Mouse (Mus musculus): ENCODE data around the gene C130050O18Rik. TPM values are rescaled to one million over a fixed set of nuclear protein-coding genes. Genes with fewer than 3 reads are reported as not detected.

Gene C130050O18Rik
- polyA plus RNA-seq, 1 experiment, result 0.20 TPM

DNA sequence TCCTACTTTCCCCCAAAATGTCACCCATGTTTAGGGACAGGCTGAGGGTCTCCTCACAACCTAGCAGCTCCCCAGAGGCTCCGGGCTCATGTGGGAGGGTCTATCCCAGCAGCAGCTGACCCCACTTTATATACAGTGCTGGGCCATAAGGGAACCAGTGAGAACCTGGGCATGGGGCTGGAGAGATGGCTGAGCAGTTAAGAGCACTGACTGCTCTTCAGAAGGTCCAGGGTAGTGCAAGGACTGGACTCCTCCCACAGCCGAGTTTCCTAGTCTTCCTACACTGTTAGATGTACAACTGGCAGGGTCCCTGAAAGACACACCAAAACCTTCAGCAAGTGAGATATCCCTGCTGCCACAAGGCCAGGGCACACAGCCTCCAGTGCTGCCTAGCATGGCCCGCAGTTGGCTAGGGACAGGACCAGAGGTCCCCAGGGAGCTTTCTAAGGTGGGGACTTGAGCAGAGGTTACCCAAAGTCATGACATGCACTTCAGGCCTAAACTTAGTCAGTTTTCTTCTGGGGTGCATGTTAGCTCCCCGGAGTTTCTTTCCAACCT, 7.6 kb upstream of the C130050O18Rik start:
- Histone ChIP-seq H3K4me3 (ENCODE audit: insufficient read depth, poor library complexity, severe bottlenecking) (no peak overlapping the region), H3K27me3 (ENCODE audit: control insufficient read depth, insufficient read depth, insufficient read length) (no peaks in the 10 kb centered on the region), H3K79me3 (ENCODE audit: low read depth) (no peaks in the 10 kb centered on the region), H3K79me2 (ENCODE audit: control insufficient read depth, insufficient read depth) (no peaks in the 10 kb centered on the region), H3ac (ENCODE audit: control insufficient read depth, insufficient read length, low read depth) (no peak overlapping the region), H3K36me3 (ENCODE audit: control insufficient read depth, insufficient read depth) (no peaks in the 10 kb centered on the region)
- TF ChIP-seq CTCF (IDR thresholded peaks at IDR 0.05; ENCODE audit: control insufficient read depth, insufficient read depth, insufficient read length) (no peak), FOSL1 (IDR thresholded peaks at IDR 0.05; ENCODE audit: insufficient read depth, low read length, poor library complexity, severe bottlenecking) (no peak), MAX (IDR thresholded peaks at IDR 0.05) (no peak), CEBPB (IDR thresholded peaks at IDR 0.05; ENCODE audit: low read depth) (no peak), MYOG (IDR thresholded peaks at IDR 0.05; ENCODE audit: control insufficient read depth, extremely low read depth, insufficient read length) (no peak), MYOD1 (IDR thresholded peaks at IDR 0.05; ENCODE audit: control insufficient read depth, insufficient read length, low read depth) (no peak), USF1 (IDR thresholded peaks at IDR 0.05; ENCODE audit: low read depth) (no peak)

DNA sequence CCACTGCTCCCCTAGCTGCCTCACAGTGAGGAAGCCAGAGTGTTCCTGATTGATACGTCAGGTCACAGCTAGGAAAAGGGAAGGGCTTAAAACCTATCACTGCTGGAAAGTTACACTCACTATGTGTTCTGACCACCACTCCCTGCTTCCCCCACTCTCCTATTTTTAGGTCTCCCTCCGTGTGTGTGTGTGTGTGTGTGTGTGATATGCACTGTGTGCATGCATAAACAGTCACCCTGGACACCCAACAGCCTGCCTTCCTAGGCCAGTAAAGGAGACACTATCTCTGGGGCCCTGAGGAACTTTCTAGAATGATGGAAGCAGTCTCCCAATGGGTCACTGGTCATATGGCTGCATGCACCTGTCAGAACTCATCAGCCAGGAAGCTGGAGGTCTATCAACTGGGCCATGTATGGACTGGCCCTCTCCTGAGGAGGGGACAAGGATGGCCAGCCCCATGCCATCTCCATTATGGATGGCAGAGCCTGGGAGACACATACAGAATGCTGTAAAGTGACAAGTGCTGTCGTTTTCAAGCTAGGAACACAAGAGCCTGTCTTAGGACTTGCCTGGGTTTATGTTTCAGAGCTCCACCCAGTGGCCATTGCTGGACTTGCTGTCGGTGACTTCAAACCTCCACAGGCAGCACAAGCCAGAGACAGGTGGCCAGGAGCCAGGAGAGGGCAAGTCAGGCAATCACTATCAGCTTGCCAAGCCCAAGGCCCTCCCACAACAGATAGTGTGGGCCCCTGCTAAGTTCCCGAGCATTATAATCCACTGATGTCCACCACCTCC, 6.9 kb upstream of the C130050O18Rik start:
- peak; percentile 76 for TF ChIP-seq CTCF (IDR thresholded peaks at IDR 0.05; ENCODE audit: control insufficient read depth, insufficient read depth, insufficient read length)
- TF ChIP-seq MYOG (IDR thresholded peaks at IDR 0.05; ENCODE audit: control insufficient read depth, extremely low read depth, insufficient read length), result no peak
- Histone ChIP-seq H3K79me2 (ENCODE audit: control insufficient read depth, insufficient read depth) (no peaks in the 10 kb centered on the region), H3K4me3 (ENCODE audit: insufficient read depth, poor library complexity, severe bottlenecking) (no peak overlapping the region), H3K79me3 (ENCODE audit: low read depth) (no peaks in the 10 kb centered on the region), H3K27me3 (ENCODE audit: control insufficient read depth, insufficient read depth, insufficient read length) (no peaks in the 10 kb centered on the region), H3ac (ENCODE audit: control insufficient read depth, insufficient read length, low read depth) (no peak overlapping the region), H3K36me3 (ENCODE audit: control insufficient read depth, insufficient read depth) (no peaks in the 10 kb centered on the region)

- Histone ChIP-seq H3K4me3 (ENCODE audit: insufficient read depth, poor library complexity, severe bottlenecking) (no peak overlapping the region), H3K79me3 (ENCODE audit: low read depth) (no peaks in the 10 kb centered on the region), H3K36me3 (ENCODE audit: control insufficient read depth, insufficient read depth) (no peaks in the 10 kb centered on the region), H3K79me2 (ENCODE audit: control insufficient read depth, insufficient read depth) (no peaks in the 10 kb centered on the region), H3K27me3 (ENCODE audit: control insufficient read depth, insufficient read depth, insufficient read length) (no peaks in the 10 kb centered on the region), H3ac (ENCODE audit: control insufficient read depth, insufficient read length, low read depth) (no peak overlapping the region)
- TF ChIP-seq CEBPB (IDR thresholded peaks at IDR 0.05; ENCODE audit: low read depth) (no peak), CTCF (IDR thresholded peaks at IDR 0.05; ENCODE audit: control insufficient read depth, insufficient read depth, insufficient read length) (no peak), USF1 (IDR thresholded peaks at IDR 0.05; ENCODE audit: low read depth) (no peak), MAX (IDR thresholded peaks at IDR 0.05) (no peak)
Measured at GRCm38 (mm10) chr5:139398786-139399185, 6.3 kb upstream of the C130050O18Rik start.

GRCm38 (mm10) chr5:139399991-139400390, 5.1 kb upstream of the C130050O18Rik start:
- H3K79me3 ChIP-seq (ENCODE audit: low read depth), result no peaks in the 10 kb centered on the region
- TF ChIP-seq MYOD1 (IDR thresholded peaks at IDR 0.05; ENCODE audit: control insufficient read depth, insufficient read length, low read depth), result no peak
- no peak for TF ChIP-seq CTCF (IDR thresholded peaks at IDR 0.05; ENCODE audit: control insufficient read depth, insufficient read depth, insufficient read length)
- TF ChIP-seq MAX (IDR thresholded peaks at IDR 0.05), result no peak
- no peak for TF ChIP-seq MYOG (IDR thresholded peaks at IDR 0.05; ENCODE audit: control insufficient read depth, extremely low read depth, insufficient read length)
- no peak for TF ChIP-seq CEBPB (IDR thresholded peaks at IDR 0.05; ENCODE audit: low read depth)
- TF ChIP-seq USF1 (IDR thresholded peaks at IDR 0.05; ENCODE audit: low read depth), result no peak
- no peak for TF ChIP-seq FOSL1 (IDR thresholded peaks at IDR 0.05; ENCODE audit: insufficient read depth, low read length, poor library complexity, severe bottlenecking)
- H3ac ChIP-seq (ENCODE audit: control insufficient read depth, insufficient read length, low read depth), result no peak overlapping the region
- no peaks in the 10 kb centered on the region for H3K27me3 ChIP-seq (ENCODE audit: control insufficient read depth, insufficient read depth, insufficient read length)
- no peak overlapping the region for H3K4me3 ChIP-seq (ENCODE audit: insufficient read depth, poor library complexity, severe bottlenecking)
- H3K36me3 ChIP-seq (ENCODE audit: control insufficient read depth, insufficient read depth), result no peaks in the 10 kb centered on the region
- H3K79me2 ChIP-seq (ENCODE audit: control insufficient read depth, insufficient read depth), result no peaks in the 10 kb centered on the region

- TF ChIP-seq FOSL1 (IDR thresholded peaks at IDR 0.05; ENCODE audit: insufficient read depth, low read length, poor library complexity, severe bottlenecking), result no peak
- TF ChIP-seq USF1 (IDR thresholded peaks at IDR 0.05; ENCODE audit: low read depth), result no peak
- TF ChIP-seq MYOG (IDR thresholded peaks at IDR 0.05; ENCODE audit: control insufficient read depth, extremely low read depth, insufficient read length), result no peak
- TF ChIP-seq CTCF (IDR thresholded peaks at IDR 0.05; ENCODE audit: control insufficient read depth, insufficient read depth, insufficient read length), result no peak
- no peak for TF ChIP-seq CEBPB (IDR thresholded peaks at IDR 0.05; ENCODE audit: low read depth)
- TF ChIP-seq MAX (IDR thresholded peaks at IDR 0.05), result no peak
- no peak for TF ChIP-seq MYOD1 (IDR thresholded peaks at IDR 0.05; ENCODE audit: control insufficient read depth, insufficient read length, low read depth)
Measured at GRCm38 (mm10) chr5:139402106-139402505, 3.0 kb upstream of the C130050O18Rik start.

More at GRCm38 (mm10) chr5:139402106-139402505, 3.0 kb upstream of the C130050O18Rik start:
- no peaks in the 10 kb centered on the region for H3K79me2 ChIP-seq (ENCODE audit: control insufficient read depth, insufficient read depth)
- H3K79me3 ChIP-seq (ENCODE audit: low read depth), result no peaks in the 10 kb centered on the region
- no peaks in the 10 kb centered on the region for H3K36me3 ChIP-seq (ENCODE audit: control insufficient read depth, insufficient read depth)
- H3K4me3 ChIP-seq (ENCODE audit: insufficient read depth, poor library complexity, severe bottlenecking), result no peak overlapping the region
- no peak overlapping the region for H3ac ChIP-seq (ENCODE audit: control insufficient read depth, insufficient read length, low read depth)
- H3K27me3 ChIP-seq (ENCODE audit: control insufficient read depth, insufficient read depth, insufficient read length), result no peaks in the 10 kb centered on the region
